Mouse (Mus musculus) intestine, embryonic 16.5 days (tissue): Measurements from ENCODE around the gene Snca. TPM values are rescaled to one million over a fixed set of nuclear protein-coding genes. Genes with fewer than 3 reads are reported as not detected.

Experiments
- polyA plus RNA-seq: library from polyadenylated mRNA; unstranded; fragments of >200 nt; fragmentation: Nextera tagmentation; extraction: Ambion mirVana; gene quantifications from 2 replicates; pipeline ENCODE4 v1.2.1, GENCODE M21; 2015

Gene Snca
- polyA plus RNA-seq, 1 experiment from 2014 or later, result 28.9 TPM

Other genes starting within 250 kb of the Snca start
- 4.3 and 4.6 TPM in 2 replicates for gene Mmrn1, start 95.1 kb upstream of the Snca start, polyA plus RNA-seq